In genomic region chr9:110284075-110284697, GRCm38 (mm10) we compare ENCODE assay signal across 18 mouse cellular contexts. TPM values are rescaled to one million over a fixed set of nuclear protein-coding genes. Genes with fewer than 3 reads are reported as not detected.
"Had no signal": no experiment of that assay in that cellular context is flagged by ENCODE, and none has a peak within 500 bp of the region (broad histone marks: within the 10 kb centered on the region; RNA-seq: fewer than 3 reads in every experiment).

No protein-coding gene starts in this region.

- DNase-seq: kidney, postnatal 10 days; kidney, postnatal 4 days; liver; liver, embryonic 13.5 days; liver, postnatal 0 days; lung, postnatal 14 days; right cerebral cortex, postnatal 4 days; spleen, adult 18-20 months; thymus, adult 18-20 months; thymus, postnatal 14 days had no signal

- H3K4me2 ChIP-seq: limb, embryonic 12.5 days; liver, embryonic 13.5 days; lung, embryonic 15.5 days; midbrain, embryonic 11.5 days; midbrain, embryonic 15.5 days; neural tube, embryonic 12.5 days had no signal

- ATAC-seq: liver, postnatal 0 days; midbrain, embryonic 15.5 days had no signal

- H3K27ac ChIP-seq: limb, embryonic 12.5 days; liver, embryonic 13.5 days; lung, embryonic 15.5 days; macrophage; midbrain, embryonic 15.5 days; neural tube, embryonic 12.5 days had no signal

- H3K9me3 ChIP-seq: limb, embryonic 12.5 days; liver, embryonic 13.5 days; lung, embryonic 15.5 days; megakaryocyte, embryonic 14.5 days; midbrain, embryonic 15.5 days; neural tube, embryonic 12.5 days had no signal

- H3K4me3 ChIP-seq: limb, embryonic 12.5 days; liver, embryonic 13.5 days; lung, embryonic 15.5 days; megakaryocyte, embryonic 14.5 days; midbrain, embryonic 15.5 days; neural tube, embryonic 12.5 days had no signal

- H3K4me1 ChIP-seq: limb, embryonic 12.5 days; liver, embryonic 13.5 days; lung, embryonic 15.5 days; megakaryocyte, embryonic 14.5 days; neural tube, embryonic 12.5 days had no signal

- H3K9ac ChIP-seq: limb, embryonic 12.5 days; liver, embryonic 13.5 days; liver, postnatal 0 days; lung, embryonic 15.5 days; midbrain, embryonic 15.5 days; neural tube, embryonic 12.5 days had no signal

- H3K27me3 ChIP-seq: limb, embryonic 12.5 days; liver, embryonic 13.5 days; lung, embryonic 15.5 days; midbrain, embryonic 15.5 days; neural tube, embryonic 12.5 days had no signal

- H3K36me3 ChIP-seq: limb, embryonic 12.5 days; liver, embryonic 13.5 days; lung, embryonic 15.5 days; midbrain, embryonic 15.5 days; neural tube, embryonic 12.5 days had no signal

RNA-seq across cellular contexts. Expression of gene Cspg5, which starts 40.6 kb away (rescaled TPM):
- total RNA-seq: monocyte, adult 5-6 weeks had no signal
